25 mouse cellular contexts compared by ENCODE assay signal in the genomic region with DNA sequence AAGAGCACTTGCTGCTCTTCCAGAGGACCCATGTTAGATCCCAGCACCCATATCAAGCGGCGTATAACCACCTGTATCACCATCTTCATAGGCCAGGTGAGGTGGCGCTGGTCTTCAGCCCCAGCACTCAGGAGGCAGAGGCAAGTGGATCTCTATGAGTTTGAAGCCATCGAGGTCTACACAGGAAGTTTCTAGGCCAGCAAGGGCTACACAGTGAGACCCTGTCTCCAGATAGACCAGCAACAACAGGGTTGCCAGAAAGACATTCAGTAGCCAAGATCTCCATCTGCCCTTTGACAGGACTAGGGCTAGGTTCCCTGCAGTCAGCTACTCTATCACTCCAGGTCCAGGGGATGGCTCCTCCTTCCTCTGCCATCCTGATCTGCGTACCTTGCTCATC.
"Had no signal": no experiment of that assay in that cellular context is flagged by ENCODE, and none has a peak within 500 bp of the region (broad histone marks: within the 10 kb centered on the region; RNA-seq: fewer than 3 reads in every experiment).

No protein-coding gene starts in this region.

- H3K36me3 ChIP-seq: heart, embryonic 13.5 days; heart, embryonic 15.5 days; hindbrain, embryonic 10.5 days; hindbrain, embryonic 12.5 days; intestine, embryonic 15.5 days; limb, embryonic 10.5 days; limb, embryonic 12.5 days; liver, embryonic 13.5 days had no signal

- DNase-seq: gastrocnemius, adult 2 months; gastrocnemius, postnatal 10 days; gastrocnemius, postnatal 25 days; heart, adult 2 months; heart, postnatal 4 days; kidney, adult 18-20 months; kidney, adult 8-10 months; kidney, postnatal 10 days; kidney, postnatal 25 days; kidney, postnatal 4 days; layer of hippocampus, adult 9-11 months; liver; liver, embryonic 13.5 days had no signal

- H3K4me1 ChIP-seq: hindbrain, embryonic 10.5 days; hindbrain, embryonic 12.5 days; intestine, embryonic 15.5 days; limb, embryonic 12.5 days had no signal

- ATAC-seq: hindbrain, embryonic 16.5 days; inflammation-experienced regulatory T-cells, adult 6 months; intestine, embryonic 15.5 days; intestine, postnatal 0 days had no signal

- H3K27ac ChIP-seq: heart, adult 2 months; heart, embryonic 13.5 days; heart, embryonic 15.5 days; hindbrain, embryonic 10.5 days; hindbrain, embryonic 12.5 days; hindbrain, embryonic 14.5 days; intestine, embryonic 15.5 days; left cerebral cortex, adult 2 months; limb, embryonic 10.5 days; limb, embryonic 12.5 days; liver, embryonic 13.5 days had no signal

- H3K9me3 ChIP-seq: heart, embryonic 13.5 days; heart, embryonic 15.5 days; hindbrain, embryonic 10.5 days; hindbrain, embryonic 12.5 days; intestine, embryonic 15.5 days; limb, embryonic 10.5 days; limb, embryonic 12.5 days; liver, embryonic 13.5 days had no signal

- H3K4me3 ChIP-seq: heart, adult 2 months; intestine, embryonic 15.5 days; left cerebral cortex, adult 2 months; limb, embryonic 12.5 days; liver, embryonic 13.5 days had no signal

- H3K9ac ChIP-seq: heart, embryonic 13.5 days; heart, embryonic 15.5 days; hindbrain, embryonic 12.5 days; intestine, embryonic 15.5 days; limb, embryonic 12.5 days; liver, embryonic 13.5 days had no signal

- H3K27me3 ChIP-seq: heart, embryonic 13.5 days; heart, embryonic 15.5 days; hindbrain, embryonic 12.5 days; intestine, embryonic 15.5 days; limb, embryonic 12.5 days; liver, embryonic 13.5 days had no signal

- H3K4me2 ChIP-seq: intestine, embryonic 15.5 days had no signal
